Mouse (Mus musculus) stomach, postnatal 0 days (tissue): ENCODE results near the gene Cfp. TPM values are rescaled to one million over a fixed set of nuclear protein-coding genes. Genes with fewer than 3 reads are reported as not detected.

ENCODE experiments used
- ATAC-seq: fragments of 200-750 bp; cut with Nextera tagmentation; 2 replicates; pipeline ENCODE4 v1.8.0; 2017; ENCODE audit not compliant: low FRiP score, low TSS enrichment
- DNase-seq: peaks from one replicate; pipeline ENCODE4 v3.0.0-alpha.2; 2016; ENCODE audit warnings: low spot score
- H3K27ac ChIP-seq: fragments of 300-500 bp; sonication (generic); replicated peaks from 2 replicates; pipeline ENCODE4 v1.5.1; 2014; ENCODE audit warnings: mild to moderate bottlenecking, control low read depth
- H3K27me3 ChIP-seq: fragments of 300-500 bp; sonication (generic); 2 replicates; pipeline ENCODE4 v1.6.1; 2014; ENCODE audit warnings: low read length; ENCODE audit not compliant: control insufficient read depth, insufficient read depth
- H3K36me3 ChIP-seq: fragments of 300-500 bp; sonication (generic); 2 replicates; pipeline ENCODE4 v1.6.1; 2014; ENCODE audit warnings: low read length, mixed read lengths; ENCODE audit not compliant: control insufficient read depth, insufficient read depth
- H3K4me1 ChIP-seq: fragments of 300-500 bp; sonication (generic); replicated peaks from 2 replicates; pipeline ENCODE4 v1.6.1; 2014; ENCODE audit warnings: antibody characterized with exemption; ENCODE audit not compliant: control insufficient read depth, insufficient read depth
- H3K4me2 ChIP-seq: fragments of 300-500 bp; sonication (generic); replicated peaks from 2 replicates; pipeline ENCODE4 v1.6.1; 2014; ENCODE audit warnings: low read depth, mild to moderate bottlenecking, control low read depth, moderate library complexity
- H3K4me3 ChIP-seq: fragments of 300-500 bp; sonication (generic); 2 replicates; pipeline ENCODE4 v1.5.1; 2014; ENCODE audit warnings: low read depth, low read length, control low read depth
- H3K9ac ChIP-seq: fragments of 300-500 bp; sonication (generic); 2 replicates; pipeline ENCODE4 v1.6.1; 2014; ENCODE audit warnings: mild to moderate bottlenecking, low read length, control low read depth, mixed read lengths
- H3K9me3 ChIP-seq: fragments of 300-500 bp; sonication (generic); 2 replicates; pipeline ENCODE4 v1.6.1; 2016; ENCODE audit warnings: low read length; ENCODE audit not compliant: control insufficient read depth
- CTCF ChIP-seq: IDR thresholded peaks from 2 replicates; pipeline ENCODE4 v1.5.1; 2016; ENCODE audit warnings: antibody characterized with exemption, low read depth, mild to moderate bottlenecking, moderate library complexity
- EP300 ChIP-seq: optimal IDR thresholded peaks from 2 replicates; pipeline ENCODE3; 2016; ENCODE audit warnings: antibody characterized with exemption
- WGBS: fragments of 180-500 bp; shearing (Covaris S2); extraction: QIAGEN DNeasy Blood & Tissue Kit; methylation state at CpG from one replicate; pipeline ENCODE4 v1.1.7; 2014; 5-methylcytosine and 5-hydroxymethylcytosine counted together
- polyA plus RNA-seq: library from polyadenylated mRNA; unstranded; fragments of >200 nt; fragmentation: Nextera tagmentation; extraction: Ambion mirVana; gene quantifications from 2 replicates; pipeline ENCODE4 v1.2.1, GENCODE M21; 2015

Cfp gene
- 4.3 and 6.0 TPM in 2 replicates for polyA plus RNA-seq

DNA sequence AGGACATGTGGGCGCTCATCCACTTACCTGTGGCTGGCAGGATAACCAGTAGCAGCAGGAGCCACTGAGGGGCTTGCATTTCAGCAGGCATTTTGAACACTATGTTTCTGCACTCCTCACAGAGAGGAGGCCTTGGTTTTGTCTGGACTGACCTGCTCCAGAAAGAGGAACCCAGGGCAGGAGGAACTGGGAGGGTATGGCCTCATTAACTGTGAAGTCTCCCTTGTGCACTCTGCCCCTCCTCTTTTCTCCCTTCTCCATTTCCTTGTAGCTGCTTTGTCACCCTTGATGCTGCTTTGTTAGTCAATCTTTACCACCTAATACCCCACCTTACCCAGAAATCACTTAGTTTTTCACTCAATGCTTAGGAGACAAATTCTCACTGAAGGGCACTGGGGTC, at the start of gene Cfp:
Gene Cfp, minus strand, starts transcription at position 192 of the 400 bp plus-strand sequence.
- no peaks in the 10 kb centered on the region for H3K9me3 ChIP-seq
- H3K36me3 ChIP-seq: no peaks in the 10 kb centered on the region
- no peak within 1 kb of the TSS for H3K27ac ChIP-seq
- no peak within 1 kb of the TSS for H3K9ac ChIP-seq
- WGBS: 75% methylated on average over 1 of the region's 1 CpGs
- no peak within 1 kb of the TSS for H3K4me2 ChIP-seq
- H3K4me3 ChIP-seq: no peak within 1 kb of the TSS
- TF ChIP-seq CTCF: no peak
- TF ChIP-seq EP300: no peak
- DNase-seq: no peak
- H3K4me1 ChIP-seq: no peaks in the 10 kb centered on the region
- no peak for ATAC-seq
- H3K27me3 ChIP-seq: no peaks in the 10 kb centered on the region

DNA sequence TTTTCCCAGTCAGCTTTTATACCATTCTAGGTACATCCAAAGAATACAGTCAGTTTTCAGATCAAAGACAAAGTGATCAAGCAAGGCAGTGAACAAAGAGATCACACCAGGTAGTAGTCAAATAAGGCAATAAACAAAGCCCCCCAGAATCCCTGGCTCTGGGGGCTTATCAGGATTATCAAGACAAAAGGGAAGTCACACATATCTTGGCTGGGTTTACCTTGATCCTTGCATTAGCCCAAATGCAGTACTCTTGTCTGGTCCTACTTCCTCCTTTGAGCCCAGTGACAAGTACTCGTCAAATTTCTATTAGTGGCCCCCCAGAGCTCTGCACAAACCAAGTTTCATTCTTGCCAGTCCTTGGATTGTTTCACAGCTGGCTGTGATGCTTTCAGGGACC, 49.5 kb upstream of the Cfp start:
- no peaks in the 10 kb centered on the region for H3K9me3 ChIP-seq
- H3K27ac ChIP-seq: no peak overlapping the region
- H3K4me3 ChIP-seq: no peak overlapping the region
- 57% methylated on average over 1 of the region's 1 CpGs for WGBS
- no peak for TF ChIP-seq EP300
- TF ChIP-seq CTCF: no peak
- H3K27me3 ChIP-seq: no peaks in the 10 kb centered on the region
- no peak overlapping the region for H3K4me2 ChIP-seq
- H3K4me1 ChIP-seq: no peaks in the 10 kb centered on the region
- no peak for DNase-seq
- no peak overlapping the region for H3K9ac ChIP-seq
- ATAC-seq: no peak
- no peaks in the 10 kb centered on the region for H3K36me3 ChIP-seq

DNA sequence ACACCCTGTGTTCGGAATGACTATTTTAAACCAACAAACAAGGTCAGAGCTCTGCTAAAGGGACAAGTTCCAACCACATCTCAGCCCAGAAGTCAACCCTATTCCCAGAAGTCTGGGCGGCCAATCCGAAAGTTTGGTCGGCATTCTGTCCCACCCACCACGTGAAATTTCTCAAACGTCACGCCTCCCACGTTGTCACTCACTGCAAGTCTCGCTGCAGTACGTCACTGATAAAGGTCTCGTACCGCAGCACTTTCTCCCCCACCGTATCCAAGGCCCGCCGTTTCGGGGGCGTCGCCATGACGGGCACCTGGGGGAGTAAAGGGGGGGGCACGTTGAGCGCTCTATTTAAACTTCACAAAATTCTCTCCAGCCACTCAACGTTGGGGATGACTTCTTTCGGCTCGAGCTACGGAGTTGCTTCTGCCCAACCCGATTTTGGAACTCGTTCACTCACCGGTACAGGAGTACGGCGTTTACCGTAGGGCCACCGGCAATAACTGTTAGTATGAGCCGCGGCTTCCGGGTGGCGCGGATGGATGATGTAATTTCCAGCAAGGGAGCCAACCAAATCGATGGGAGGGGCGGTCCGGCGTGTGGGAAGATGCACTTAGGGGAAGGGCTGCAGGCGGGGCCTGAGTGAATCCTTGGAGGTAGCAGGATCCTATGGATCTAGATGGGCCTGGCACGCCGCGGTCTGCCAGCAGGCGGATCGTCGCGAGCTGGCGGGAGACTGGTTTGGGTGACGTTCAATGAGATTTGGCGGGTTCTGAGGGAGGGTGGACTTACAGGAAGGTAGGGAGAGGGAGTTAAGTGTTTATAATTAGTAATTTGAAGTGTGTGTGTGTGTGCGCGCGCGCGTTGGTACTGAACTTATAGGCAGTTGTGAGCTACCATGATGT, 30.4 kb upstream of the Cfp start, which contains the start of gene Uxt:
Gene Uxt, minus strand, starts transcription at position 541 of the 902 bp plus-strand sequence.
- DNase-seq (peak; percentile 89), ATAC-seq (peak; percentile 96)
- 16% methylated on average over 57 of the region's 57 CpGs for WGBS
- Histone ChIP-seq H3K4me3 (peak within 1 kb of the TSS; percentile 48), H3K4me1 (no peaks in the 10 kb centered on the region), H3K27ac (peak within 1 kb of the TSS; percentile 81), H3K9ac (peak within 1 kb of the TSS; percentile 54), H3K36me3 (no peaks in the 10 kb centered on the region), H3K4me2 (peak within 1 kb of the TSS; percentile 32), H3K27me3 (no peaks in the 10 kb centered on the region), H3K9me3 (no peaks in the 10 kb centered on the region)
- peak; percentile 56 for TF ChIP-seq CTCF
- TF ChIP-seq EP300: no peak

DNA sequence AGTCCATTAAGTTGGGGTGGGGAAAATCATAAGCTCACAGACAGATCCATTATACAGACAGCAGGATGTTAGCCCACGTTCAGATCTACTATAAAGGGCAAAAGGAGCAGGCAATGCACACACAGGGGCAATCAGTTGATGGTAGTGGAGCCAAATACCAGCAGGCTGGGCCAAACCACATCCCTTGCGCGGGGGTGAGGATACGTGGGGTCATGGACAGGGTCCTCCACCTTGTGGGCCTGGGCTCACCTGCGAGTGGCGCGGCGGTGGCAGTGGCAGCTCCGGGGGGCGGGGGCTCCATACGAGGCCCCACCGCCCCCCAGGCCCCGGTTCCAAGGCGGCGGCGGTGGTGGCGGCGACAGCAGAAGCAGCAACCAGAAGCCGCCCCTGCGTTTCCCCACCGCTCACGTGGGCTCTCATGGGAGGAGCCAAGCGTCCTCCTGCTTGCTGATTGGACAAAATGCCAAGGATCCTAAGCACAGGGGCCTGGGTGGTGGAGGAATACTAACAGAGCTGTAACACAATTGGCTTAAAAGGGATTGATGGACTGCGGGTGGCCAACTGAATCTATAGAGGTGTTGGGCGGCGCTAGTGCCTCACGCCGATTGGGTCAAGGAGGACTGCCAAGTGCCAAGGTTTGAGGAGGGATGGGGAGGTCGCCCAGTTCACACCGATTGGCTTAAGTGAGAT, 19.0 kb upstream of the Cfp start, which contains the start of gene Elk1:
Gene Elk1, minus strand, starts transcription at position 418 of the 690 bp plus-strand sequence.
- no peaks in the 10 kb centered on the region for H3K9me3 ChIP-seq
- peak within 1 kb of the TSS; percentile 51 for H3K4me2 ChIP-seq
- no peaks in the 10 kb centered on the region for H3K27me3 ChIP-seq
- TF ChIP-seq CTCF (0 out of 2 replicates have a peak, but pooled peaks have one; percentile 0), EP300 (no peak)
- H3K4me3 ChIP-seq: peak within 1 kb of the TSS; percentile 61
- DNase-seq (peak; percentile 86), ATAC-seq (peak; percentile 98)
- no peaks in the 10 kb centered on the region for H3K4me1 ChIP-seq
- H3K36me3 ChIP-seq: no peaks in the 10 kb centered on the region
- H3K27ac ChIP-seq: peak within 1 kb of the TSS; percentile 56; the same call in 1 of the 2 replicates
- 20% methylated on average over 30 of the region's 30 CpGs for WGBS
- peak within 1 kb of the TSS; percentile 66 for H3K9ac ChIP-seq

DNA sequence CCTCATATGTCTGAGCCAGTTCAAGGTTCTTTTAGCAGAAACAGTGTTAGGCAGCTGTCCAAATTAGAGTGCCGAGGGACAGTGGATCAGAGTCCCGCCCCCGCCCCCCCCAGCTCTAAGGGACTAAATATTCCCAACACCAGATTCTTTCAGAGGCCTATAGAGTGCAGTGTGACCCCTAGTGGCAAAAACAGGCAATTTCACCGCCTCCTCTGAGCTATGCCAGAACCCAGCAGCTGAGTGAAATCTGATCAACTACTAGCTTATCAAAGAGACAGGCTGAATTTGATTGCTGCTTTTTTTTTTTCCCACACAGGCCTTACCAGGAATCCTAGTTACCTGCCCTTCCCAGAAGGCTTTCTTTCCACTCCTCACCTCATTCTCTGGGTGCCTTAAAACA, 14.7 kb upstream of the Cfp start:
- H3K9ac ChIP-seq: no peak overlapping the region
- no peak overlapping the region for H3K27ac ChIP-seq
- no peaks in the 10 kb centered on the region for H3K36me3 ChIP-seq
- no peaks in the 10 kb centered on the region for H3K9me3 ChIP-seq
- DNase-seq: peak; percentile 38
- 11% methylated on average over 4 of the region's 4 CpGs for WGBS
- no peak overlapping the region for H3K4me3 ChIP-seq
- no peaks in the 10 kb centered on the region for H3K27me3 ChIP-seq
- H3K4me2 ChIP-seq: no peak overlapping the region
- H3K4me1 ChIP-seq: no peaks in the 10 kb centered on the region
- peak; percentile 71 for TF ChIP-seq CTCF
- no peak for TF ChIP-seq EP300
- ATAC-seq: no peak
